Mouse (Mus musculus) mouse embryonic stem cell (cell line): ENCODE measurements around the gene Ubac1.

ENCODE experiments used
- in situ Hi-C, 2 experiments: fragments of 300-500 bp; cut with MboI; formaldehyde crosslinking; loops; 1 replicate in 1 of 2; 3 replicates in 1 of 2; pipeline ENCODE4 v1.14.3; 2019 to 2020; ENCODE audit warnings: low sequenced_read_pairs in 2 of 2, low pct_unique_long_range_greater_than_20kb in 1 of 2, mixed read lengths in 1 of 2; ENCODE audit not compliant: unreplicated experiment in 1 of 2

Ubac1 gene

GRCm38 (mm10) chr2:26034344-26035050 is 12.9 kb upstream of the Ubac1 start:
- in situ Hi-C loops, result loop anchor here in 1 of 2 experiments (5.0 kb wide), 2 partner anchors 48 to 108 kb away; no protein-coding TSS in a partner anchor

- in situ Hi-C loops, result no loop called here
These were observed 8.7 kb upstream of the Ubac1 start for GRCm38 (mm10) chr2:26030288-26030687.

- in situ Hi-C loops, result loop anchor here in 1 of 2 experiments (10.0 kb wide), 1 partner anchor 110 kb away; no protein-coding TSS in a partner anchor
These were observed 2.9 kb upstream of the Ubac1 start for GRCm38 (mm10) chr2:26024138-26025075.

GRCm38 (mm10) chr2:26022626-26023025 is 1.1 kb upstream of the Ubac1 start:
- in situ Hi-C loops, result loop anchor here in 1 of 2 experiments (10.0 kb wide), 1 partner anchor 112 kb away; no protein-coding TSS in a partner anchor

GRCm38 (mm10) chr2:26022258-26022565 is 665 bp upstream of the Ubac1 start:
- in situ Hi-C loops, result loop anchor here in 1 of 2 experiments (10.0 kb wide), 1 partner anchor 113 kb away; no protein-coding TSS in a partner anchor

- in situ Hi-C loops, result loop anchor here in 1 of 2 experiments (10.0 kb wide), 1 partner anchor 114 kb away; no protein-coding TSS in a partner anchor
These were observed 610 bp downstream of the Ubac1 start for GRCm38 (mm10) chr2:26020714-26021560.

- in situ Hi-C loops, result loop anchor here in 1 of 2 experiments (10.0 kb wide), 1 partner anchor 115 kb away; no protein-coding TSS in a partner anchor
These were observed 1.6 kb downstream of the Ubac1 start for GRCm38 (mm10) chr2:26019923-26020322.

GRCm38 (mm10) chr2:26017326-26017725 is 4.2 kb downstream of the Ubac1 start:
- in situ Hi-C loops, result no loop called here

- in situ Hi-C loops, result no loop called here
These were observed 7.9 kb downstream of the Ubac1 start for GRCm38 (mm10) chr2:26013674-26014073.

- in situ Hi-C loops, result no loop called here
These were observed 10.1 kb downstream of the Ubac1 start for GRCm38 (mm10) chr2:26011420-26011819.

- in situ Hi-C loops, result no loop called here
These were observed 19.5 kb downstream of the Ubac1 start for GRCm38 (mm10) chr2:26002001-26002400.

- in situ Hi-C loops, result no loop called here
These were observed 20.4 kb downstream of the Ubac1 start for GRCm38 (mm10) chr2:26001136-26001535.

- in situ Hi-C loops, result no loop called here
These were observed 23.8 kb downstream of the Ubac1 start for GRCm38 (mm10) chr2:25997716-25998115.

GRCm38 (mm10) chr2:25994791-25995190 is 26.8 kb downstream of the Ubac1 start:
- in situ Hi-C loops, result no loop called here

- in situ Hi-C loops, result no loop called here
These were observed 29.3 kb downstream of the Ubac1 start for GRCm38 (mm10) chr2:25992285-25992684.

GRCm38 (mm10) chr2:25989651-25990050 is 31.9 kb downstream of the Ubac1 start:
- in situ Hi-C loops, result no loop called here

- in situ Hi-C loops, result no loop called here
These were observed 33.7 kb downstream of the Ubac1 start for GRCm38 (mm10) chr2:25987817-25988216.

- in situ Hi-C loops, result no loop called here
These were observed 34.9 kb downstream of the Ubac1 start for GRCm38 (mm10) chr2:25986601-25987000.
